Mouse (Mus musculus) liver (tissue): ENCODE measurements around the gene Txnrd2.

ENCODE experiments used
- DNase-seq: peaks from one replicate; pipeline ENCODE4 v3.0.0-alpha.2; 2020; ENCODE audit warnings: mixed read lengths

Gene Txnrd2

DNA sequence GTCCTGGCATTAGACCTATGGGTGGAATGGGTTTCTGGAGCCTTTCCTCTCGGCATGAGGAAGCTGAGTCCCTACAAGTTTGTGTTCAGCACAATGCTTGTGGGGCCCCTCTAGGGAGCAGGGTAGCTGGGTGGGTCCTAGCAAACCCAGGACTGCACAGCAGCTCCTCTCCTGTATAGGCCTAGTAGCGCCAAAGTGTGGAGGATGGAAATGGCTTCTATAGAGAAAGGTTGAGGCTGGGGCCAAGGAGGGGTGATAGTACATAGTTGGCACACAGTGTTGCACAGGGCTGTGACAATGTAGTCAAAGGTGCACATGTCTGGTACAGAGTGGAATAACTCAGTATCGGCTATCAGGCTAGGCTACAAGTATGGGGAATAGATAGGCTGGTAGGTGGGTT is 32.1 kb upstream of the Txnrd2 start:
- no peak for DNase-seq

DNA sequence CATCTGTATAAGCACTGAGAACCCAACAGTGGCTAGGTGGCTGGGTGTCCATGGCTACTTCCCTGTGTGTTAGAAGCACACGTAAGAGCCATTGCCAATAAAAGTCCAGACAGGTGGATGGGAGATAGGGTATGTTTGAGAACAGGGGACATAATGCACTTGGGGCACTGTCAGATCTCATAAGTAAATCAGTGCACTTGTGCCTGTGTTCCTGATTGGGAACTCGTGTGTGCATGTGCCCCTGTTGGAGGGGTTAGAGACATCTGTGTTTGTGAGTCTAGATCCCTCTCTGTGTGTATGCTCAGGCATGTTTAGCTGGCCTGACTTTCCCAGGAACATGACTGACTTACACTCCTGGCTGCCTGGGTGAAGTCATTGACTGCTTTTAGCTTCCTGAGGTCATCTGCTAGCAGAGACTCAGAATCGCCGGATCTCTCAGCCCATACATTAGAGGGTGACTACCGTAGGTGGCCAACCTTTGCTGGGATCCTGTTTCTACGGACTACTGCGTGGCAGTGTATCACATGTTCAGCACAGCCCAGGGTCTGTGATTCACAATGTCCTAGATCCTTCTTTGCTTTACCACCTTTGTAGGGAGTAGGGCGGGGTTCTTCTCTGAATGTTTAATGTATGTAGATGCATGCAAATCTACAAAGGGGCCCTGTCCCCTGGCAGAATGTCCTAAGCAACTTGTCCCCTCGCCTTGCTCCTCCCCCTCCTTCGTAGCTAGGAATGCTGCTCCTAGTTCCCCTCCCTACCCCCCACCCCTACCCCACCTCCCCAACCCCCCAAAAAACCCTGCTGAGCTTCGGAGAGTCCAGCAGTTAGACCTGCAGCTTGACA is 31.2 kb upstream of the Txnrd2 start:
- no peak for DNase-seq

DNA sequence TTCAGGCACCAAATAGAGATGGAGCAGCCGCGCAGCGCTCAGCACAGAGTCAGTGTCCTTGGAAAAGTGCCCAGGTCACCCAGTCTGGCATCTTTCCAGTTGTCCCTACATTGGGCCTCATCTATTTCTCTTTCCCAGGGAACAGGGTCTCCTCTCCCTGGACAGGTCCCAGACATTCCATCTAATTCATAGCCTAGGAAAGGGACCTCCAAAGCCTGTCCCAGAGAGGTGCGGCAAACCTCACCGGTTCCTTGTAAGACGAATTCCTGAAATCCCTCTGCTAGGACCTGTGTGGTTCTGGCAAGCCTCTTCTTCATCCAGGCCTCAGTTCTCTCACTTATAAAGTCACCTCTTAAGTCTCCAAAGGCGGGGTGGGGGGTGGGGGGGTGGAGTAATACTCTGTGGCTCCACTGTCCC is 30.6 kb upstream of the Txnrd2 start:
- DNase-seq, result no peak

DNA sequence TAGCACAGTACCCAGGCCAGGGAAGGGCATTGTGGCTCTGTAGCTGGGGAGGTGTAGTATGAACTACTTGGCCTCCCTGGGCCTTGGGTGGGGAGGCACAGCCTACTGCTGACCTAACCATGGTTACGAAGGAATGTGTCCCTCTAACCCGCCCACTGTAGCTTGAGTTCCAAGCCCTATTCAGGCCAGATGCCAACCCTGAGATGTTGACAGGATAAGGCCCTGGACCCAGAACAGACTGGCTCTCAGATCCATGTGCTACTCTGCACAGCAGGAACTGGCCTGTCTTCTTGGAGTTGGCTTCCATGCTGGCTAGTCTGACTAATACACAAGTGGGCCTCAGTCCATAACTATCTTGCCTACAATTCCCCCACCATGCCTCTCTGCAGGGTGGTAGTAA is 30.0 kb upstream of the Txnrd2 start:
- DNase-seq, result no peak

DNA sequence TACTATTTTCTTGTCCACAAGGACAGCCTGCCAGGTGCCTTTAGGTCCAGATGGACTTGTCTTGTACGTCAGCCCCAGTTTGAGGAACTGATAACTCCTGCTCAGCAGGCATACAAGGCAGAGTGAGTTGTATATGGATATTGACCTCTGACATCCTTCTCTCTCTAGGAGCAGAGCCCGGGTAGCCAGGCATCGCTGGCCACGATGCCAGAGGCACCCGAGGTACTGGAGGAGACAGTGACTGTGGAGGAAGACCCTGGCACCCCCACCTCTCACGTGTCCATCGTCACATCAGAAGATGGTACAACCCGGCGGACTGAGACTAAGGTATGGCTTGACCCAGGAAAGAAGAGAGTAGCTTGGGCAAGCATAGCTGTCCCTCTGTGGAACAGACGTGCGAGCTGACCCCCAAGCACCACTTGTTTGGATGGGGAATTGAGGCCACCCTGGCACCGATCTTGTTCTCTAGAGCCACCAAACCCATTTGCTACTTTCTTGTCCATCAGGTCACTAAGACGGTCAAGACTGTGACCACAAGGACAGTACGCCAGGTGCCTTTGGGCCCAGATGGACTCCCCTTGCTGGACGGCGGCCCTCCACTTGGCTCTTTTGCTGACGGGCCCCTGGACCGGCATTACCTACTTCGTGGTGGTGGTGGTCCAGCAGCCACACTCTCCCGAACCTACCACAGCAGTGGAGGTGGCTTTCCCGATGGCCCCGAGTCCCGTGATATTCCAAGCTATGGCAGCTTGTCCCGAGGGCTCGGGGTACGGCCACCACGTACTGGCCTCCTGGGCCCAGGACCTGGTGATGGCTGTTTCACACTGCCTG is 29.2 kb upstream of the Txnrd2 start:
- DNase-seq, result no peak

DNA sequence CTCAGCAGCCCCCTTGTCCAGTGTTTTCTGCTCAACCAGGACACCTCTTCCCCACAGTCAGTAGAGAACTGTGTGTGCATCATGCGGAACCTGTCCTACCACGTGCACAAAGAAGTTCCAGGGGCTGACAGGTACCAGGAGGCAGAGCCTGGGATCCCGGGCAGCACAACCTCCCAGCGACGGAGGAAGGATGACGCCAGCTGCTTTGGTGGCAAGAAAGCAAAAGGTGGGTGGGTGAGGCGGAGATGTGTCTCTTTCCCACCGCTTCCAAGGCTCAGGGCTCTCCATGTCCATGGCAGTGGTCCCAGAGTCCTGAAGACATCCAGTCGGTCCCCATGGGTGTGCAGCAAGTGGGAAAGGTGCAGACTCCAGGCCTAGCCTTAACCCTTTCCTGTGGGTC is 26.2 kb upstream of the Txnrd2 start:
- DNase-seq, result no peak

DNA sequence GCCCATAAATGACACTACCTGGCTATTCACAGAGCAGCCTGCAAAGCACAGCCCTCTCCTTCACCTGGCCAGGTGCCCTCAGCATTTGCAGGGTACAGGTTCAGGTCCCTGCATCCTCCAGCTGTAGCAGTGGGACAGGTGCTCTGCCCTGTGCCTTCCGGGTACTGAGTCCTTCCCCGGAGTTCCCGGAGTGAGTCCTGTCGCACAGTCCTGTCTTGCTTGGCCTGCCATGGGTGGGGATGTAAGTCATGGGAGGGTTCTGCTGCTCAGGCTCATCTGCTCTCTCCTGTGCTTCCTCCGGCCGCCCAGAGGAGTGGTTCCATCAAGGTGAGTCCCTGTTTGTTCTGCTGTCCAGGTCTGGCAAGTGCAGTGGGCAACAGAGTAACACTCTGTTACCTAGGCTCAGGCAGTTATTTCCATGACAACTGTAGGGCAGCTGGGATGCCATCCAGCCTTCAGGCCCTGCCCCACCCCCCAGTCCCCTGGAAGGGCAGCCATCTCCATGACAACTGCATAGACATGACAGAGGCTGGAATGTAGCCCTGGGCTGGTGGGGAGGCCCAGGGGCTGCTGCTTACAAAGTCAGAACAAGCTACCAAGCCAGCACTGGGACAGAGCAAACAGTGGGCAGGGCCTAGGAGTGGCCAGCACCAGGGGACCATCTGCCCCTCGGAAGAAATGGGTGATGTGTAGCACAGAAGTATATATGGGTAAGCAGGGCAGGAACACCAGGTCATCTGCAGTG is 25.5 kb upstream of the Txnrd2 start:
- no peak for DNase-seq

DNA sequence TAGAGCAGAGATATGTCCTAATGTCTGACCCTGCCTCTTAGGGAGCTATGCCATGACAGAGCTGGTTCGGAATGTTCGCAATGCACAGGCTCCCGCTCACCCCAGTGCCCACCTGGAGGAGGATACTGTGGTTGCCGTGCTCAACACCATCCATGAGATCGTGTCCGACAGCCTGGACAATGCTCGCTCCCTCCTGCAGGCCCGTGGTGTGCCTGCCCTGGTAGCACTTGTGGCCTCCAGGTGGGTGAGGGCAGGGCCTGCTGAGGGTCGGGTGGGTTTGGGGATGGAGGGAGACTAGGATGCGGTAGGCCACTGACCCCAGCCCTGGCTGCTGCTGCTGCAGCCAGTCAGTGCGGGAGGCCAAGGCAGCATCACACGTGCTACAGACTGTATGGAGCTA is 22.9 kb upstream of the Txnrd2 start:
- DNase-seq, result no peak

DNA sequence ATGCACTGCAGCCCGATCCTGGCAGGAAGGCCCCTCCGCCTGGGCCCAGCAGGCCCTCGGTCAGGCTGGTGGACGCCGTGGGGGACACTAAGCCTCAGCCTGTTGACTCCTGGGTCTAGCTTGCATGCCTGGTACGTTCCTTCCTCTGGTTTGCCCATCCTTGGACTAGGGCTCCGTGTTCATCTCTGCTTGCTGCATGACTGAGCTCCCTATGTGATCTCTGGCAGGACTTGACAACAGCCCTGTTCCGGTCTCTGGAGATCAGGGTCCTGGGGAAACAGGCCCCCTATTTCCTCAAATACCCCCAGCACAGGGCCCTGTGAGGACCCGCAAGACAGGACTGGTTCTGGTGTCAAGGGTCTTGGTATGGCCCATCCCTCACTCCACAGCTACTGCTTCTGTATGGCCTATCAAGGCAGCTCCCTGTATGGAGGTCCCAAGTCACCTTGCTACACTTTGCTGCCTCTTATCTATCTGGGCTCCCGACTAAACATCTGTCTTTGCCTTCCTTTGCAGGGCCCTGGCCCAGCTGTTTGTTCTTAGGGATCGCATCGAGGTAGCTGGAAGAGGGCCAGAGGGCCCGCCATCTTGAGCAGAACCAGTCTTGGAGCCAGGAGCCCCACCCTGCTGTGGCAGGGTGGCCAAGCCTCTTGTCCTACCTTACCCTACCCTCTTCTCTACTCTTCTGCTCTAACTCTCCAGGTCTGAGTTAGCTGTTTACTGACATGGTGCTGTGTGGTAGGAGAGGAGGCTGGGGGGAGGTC is 20.9 kb upstream of the Txnrd2 start:
- no peak for DNase-seq

DNA sequence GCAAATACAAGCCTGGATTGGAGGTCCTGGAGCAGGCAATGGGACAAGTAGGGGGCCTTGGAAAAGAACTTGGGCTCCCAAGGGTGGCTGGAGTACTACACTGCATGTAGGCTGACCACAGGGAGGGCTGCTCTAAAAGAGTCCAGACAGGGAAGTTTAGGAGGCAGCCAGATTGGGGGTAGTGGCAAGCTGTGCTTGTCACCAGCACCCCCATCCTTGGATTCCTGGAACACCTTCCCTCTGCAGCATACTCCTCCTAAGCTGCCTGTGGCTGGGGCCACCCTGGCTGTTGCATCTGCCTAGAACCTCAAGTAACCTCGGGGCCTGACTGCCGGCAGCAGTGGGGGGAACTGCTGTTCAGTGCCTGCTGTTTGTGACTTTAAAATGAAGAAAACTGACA is 20.3 kb upstream of the Txnrd2 start:
- no peak for DNase-seq

DNA sequence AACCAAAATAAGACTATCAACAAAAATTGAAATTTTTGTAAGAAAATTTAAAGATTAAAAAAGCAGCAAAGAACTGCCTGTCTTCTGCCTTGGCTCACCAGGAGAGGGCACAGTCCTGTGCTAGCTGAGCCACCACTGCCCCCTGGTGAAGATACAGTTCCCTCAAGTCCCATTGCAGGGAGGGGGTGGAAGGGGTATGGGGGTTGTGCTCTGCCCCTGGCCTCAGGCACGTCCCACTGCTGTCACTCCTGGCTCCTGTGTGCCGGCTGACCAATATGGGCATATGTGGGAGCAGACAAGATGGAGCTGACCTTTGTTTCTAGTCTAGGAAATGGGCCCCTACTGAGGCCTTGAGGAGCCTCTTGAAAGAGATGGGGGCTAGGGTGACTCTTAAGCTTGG is 19.9 kb upstream of the Txnrd2 start:
- DNase-seq, result peak; percentile 69

DNA sequence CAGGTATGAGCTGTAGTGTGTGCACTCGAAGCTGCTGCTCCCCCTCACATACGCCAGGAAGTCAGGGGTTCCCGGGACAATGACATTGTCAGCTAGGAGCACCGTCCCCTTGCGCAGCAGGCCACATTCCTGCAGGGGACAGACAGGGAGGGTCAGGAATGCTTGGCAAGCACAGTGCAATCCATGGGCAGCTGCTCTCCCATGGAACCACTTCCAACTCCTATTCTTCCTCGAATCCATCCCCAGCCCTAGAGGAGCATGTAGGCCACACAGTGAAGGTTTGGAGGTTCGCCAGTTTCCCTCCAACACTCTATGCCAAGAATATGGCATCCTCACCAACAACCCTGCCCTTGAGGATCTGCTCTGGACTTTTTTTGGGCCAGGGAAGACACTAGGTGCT is 18.3 kb upstream of the Txnrd2 start:
- DNase-seq, result no peak

DNA sequence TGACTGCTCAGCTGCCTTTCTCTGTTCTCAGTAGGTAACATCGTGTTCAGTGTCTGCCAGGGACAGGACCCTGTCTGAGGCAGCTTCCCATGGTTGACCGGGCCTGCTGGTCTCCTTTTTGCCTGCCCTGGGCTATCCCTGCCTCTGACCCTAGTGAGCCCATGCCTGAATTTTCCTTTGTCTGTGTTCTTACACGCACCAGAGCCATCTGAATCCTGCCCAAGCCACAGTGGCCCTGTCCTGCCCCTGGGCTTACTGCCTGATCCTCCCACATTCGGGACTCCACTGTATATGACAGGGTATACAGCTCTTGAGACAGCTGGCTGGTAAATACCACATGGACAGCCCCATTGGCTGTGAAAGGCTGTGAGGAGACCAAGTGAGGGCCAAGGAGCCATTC is 16.4 kb upstream of the Txnrd2 start:
- no peak for DNase-seq

DNA sequence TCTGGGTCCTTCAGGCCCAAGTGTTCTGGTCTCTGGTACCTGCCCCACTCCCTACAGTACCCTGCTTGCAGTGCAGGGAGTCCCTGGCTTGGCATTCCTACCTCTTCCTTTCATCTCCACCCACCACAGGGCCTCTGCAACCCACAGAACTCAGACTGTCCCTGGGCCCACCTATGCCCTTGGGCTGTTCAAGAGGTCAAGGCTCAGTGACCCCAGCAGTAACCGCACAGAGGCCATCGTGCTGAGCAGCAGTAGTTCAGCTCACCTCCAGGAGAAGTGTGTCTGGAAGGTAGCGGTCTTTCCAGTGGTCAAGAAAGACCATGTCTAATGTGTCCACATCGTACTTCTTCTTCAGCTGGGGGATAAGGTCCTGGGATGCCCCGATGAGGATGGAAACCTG is 15.8 kb upstream of the Txnrd2 start:
- DNase-seq, result no peak

DNA sequence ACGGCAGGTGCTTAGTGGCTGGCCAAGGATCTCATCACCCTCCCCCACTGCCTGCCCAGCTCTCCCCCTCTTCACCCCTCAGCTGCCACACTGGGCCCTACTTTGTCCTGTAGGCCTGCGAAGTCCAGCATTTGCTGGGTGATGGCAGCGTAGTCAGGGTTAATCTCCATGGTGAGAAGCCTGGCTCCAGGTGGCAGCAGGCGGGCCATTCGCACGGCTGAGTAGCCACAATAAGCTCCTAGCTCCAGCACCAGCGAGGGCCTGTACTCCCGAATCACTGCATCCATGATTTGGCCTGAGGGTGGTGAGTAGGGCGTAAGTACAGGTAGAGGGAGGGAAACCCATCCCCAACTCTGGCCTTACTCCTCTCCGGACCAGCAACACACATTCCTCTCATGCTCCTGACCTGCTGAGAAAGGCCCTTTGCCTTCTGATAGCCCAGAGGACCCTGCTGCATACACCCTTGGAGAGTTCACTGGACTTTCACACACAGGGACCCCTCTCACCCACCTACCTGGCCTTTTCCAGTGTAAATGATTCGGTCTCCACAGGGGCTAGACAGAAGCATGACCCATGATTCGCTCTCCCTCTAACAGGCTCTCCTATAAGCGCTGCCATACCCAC is 15.0 kb upstream of the Txnrd2 start:
- DNase-seq, result no peak

DNA sequence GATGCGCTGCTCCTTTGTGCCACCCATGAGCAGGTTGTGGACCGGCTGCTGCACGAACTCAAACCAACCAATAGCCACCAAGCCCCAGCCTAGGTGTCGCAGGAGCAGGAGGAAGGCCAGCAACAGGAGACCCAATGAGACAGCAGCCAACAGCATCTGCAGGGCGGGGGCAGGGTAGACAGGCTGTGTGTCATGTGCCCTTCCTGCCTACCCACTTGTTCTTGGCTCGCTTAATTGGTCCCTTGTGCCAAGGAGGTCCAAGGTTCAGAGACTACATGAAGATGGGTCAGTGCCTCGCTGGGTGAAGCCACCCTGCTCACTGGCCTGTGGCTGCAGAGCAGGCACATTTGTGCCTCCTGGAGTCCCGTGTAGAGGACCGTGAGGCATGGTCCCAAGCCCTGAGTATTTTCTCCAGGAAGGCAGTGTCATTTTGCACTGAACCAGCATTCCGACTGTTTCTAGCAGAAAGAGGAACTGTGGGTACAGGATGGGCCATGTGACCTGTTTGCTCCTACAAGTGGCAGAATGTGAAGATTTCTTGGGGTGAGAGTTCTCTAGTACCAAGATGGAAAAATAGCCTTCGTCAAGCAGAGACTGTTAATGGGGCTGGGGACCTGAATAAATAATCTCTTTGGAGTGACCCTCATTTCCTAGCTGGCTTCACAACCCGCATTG is 14.2 kb upstream of the Txnrd2 start:
- no peak for DNase-seq

DNA sequence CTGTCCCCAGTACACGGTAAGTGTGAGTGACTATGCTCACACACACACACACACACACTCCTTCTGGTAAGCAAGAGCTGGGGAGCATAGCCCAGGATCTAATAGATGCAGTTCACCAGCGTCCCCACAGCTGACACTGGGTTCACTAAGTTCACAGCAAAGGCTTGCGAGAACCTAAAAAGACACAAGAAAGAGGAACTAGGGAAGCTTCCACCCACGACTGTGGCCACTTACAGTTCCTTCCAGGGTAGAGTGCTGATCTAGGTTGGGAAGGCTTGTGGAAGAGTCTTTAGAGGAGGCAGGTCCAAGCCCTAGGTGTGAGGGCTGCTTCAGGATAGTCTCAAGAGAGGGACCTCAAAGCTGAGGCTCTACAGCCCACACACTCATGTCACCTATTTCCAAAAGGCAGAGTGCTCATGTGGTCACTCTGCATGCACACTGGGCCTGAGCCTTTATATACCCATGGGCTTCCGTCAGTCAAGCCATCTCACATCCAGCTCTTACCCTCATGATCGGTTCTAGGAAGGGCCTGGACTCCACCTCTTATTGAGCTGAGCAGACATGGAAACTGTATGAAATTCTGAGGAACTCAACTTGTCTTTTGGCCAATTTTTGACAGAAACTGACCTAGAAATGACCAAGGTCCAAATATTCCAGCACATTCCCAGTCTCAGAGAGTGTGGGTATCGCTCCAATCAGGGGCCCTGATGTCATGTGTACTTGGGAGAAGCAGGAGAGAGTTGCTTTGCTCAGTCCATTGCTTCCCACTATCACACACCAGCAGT is 13.0 kb upstream of the Txnrd2 start:
- DNase-seq, result no peak

DNA sequence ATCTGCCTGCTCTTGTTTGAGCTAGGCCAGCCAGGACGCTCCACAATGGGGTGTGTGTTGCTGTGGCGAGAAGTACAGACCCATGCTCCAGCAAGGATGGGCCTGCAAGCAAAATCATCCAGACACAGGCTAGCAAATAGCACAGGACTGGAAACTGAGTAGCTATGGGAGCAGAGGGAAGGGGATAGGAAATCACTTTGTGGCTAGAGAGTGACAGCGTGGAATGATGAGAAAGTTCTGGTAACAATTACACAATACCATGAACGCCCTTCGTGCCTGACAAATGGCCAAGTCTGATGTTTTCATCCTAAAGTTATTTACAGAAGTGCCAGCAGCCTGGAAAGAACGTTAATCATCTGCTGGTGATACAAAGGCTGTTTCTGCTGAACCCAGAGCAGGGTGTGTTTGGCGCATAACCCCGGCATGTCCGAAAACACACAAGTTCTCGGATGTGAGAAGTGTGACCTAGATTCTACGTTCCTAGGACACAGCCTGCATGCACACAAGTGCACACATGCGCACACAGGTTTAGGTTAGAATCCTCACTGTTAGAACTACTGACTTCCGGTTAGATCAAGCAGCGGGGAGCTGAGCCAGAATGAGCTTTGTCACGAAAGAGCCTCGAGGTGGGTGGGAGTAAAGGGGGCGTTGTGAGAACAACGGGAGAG is 10.0 kb upstream of the Txnrd2 start:
- no peak for DNase-seq

DNA sequence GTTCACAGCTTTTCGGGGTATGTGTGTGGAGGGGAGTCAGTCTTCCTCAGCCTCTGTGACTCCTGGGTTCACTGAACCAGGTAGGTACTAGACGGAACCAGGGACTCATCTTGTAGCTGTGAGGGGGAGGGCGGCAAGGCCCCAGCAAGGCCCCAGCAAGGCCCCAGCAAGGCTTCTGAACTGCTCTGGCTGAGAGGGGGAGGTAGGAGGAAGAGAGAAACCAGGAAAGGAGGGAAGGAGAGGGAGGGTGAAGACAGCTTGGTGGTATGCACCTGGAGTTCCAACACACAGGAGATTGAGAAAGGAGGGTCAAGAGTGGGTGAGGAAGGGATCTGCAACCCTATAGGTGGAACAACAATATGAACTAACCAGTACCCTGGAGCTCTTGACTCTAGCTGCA is 9.3 kb upstream of the Txnrd2 start:
- DNase-seq, result no peak

DNA sequence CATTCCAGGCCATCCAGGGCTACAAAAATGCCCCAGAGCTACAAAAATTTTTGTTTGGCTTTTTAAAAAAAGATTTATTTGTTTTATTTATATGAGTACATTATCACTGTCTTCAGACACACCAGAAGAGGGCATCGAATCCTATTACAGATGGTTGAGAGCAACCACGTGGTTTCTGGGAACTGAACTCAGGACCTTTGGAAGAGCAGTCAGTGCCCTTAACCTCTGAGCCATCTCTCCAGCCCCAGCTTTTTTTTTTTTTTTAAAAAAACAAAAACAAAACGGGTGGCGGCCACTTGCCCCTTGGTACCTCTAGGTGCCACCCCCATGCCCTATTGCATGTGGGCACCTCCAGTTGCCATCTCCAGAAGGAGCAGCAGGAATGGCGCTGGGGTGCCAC is 8.7 kb upstream of the Txnrd2 start:
- DNase-seq, result no peak
